Mouse (Mus musculus) retina, postnatal 1 day (tissue): Measurements from ENCODE around the gene Muc13.
A peak's percentile ranks its signal among the peaks of the same experiment; 100 is the strongest.

Source experiments
- DNase-seq: peaks from one replicate; pipeline ENCODE4 v3.0.0-alpha.2; 2012

Muc13 gene

DNA sequence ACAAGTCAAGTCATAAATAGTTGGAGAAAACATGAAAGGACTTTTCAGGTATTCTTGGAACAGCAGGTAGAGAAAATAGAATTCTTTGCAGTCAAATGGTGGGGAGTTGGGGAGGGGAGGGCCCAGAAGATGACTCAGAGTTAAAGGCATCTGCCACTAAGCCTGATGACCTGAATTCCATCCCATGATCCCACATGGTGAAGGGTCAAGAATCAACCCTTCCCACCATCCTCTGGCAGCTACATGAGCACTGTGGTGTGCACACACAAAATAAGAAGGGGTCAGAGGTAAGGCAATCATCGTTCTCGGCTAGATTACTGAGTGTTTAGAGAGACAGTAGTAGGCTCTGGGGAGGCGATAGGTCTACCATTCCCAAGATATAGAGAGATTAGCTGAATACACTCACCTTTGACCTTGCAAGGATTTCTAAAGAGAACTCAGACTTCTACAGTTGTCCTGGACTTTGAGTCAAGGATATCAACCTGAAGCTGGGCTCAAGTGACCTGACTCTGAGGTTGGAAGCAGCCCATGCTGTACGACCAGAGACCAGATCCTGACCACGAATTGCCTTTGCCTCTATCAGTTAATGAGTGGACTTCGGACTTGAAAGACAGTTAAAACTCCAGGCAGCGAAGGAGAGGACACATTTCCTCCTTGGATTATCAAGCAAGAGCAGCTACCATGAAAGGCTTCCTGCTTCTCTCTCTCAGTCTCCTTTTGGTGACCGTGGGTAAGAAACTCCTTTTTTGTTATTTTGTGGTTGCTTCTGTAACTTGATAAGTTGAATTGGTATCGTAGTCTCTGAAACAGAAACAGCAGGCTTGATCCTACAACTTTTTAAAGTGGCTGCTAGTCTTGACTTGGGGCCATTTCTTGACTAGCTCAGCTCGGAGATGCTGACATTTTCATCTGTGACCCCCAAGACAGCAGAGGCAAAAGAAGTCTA, at the start of gene Muc13:
Muc13 (plus strand) TSS at position 192 of the 946 bp plus-strand sequence.
- DNase-seq, result no peak

DNA sequence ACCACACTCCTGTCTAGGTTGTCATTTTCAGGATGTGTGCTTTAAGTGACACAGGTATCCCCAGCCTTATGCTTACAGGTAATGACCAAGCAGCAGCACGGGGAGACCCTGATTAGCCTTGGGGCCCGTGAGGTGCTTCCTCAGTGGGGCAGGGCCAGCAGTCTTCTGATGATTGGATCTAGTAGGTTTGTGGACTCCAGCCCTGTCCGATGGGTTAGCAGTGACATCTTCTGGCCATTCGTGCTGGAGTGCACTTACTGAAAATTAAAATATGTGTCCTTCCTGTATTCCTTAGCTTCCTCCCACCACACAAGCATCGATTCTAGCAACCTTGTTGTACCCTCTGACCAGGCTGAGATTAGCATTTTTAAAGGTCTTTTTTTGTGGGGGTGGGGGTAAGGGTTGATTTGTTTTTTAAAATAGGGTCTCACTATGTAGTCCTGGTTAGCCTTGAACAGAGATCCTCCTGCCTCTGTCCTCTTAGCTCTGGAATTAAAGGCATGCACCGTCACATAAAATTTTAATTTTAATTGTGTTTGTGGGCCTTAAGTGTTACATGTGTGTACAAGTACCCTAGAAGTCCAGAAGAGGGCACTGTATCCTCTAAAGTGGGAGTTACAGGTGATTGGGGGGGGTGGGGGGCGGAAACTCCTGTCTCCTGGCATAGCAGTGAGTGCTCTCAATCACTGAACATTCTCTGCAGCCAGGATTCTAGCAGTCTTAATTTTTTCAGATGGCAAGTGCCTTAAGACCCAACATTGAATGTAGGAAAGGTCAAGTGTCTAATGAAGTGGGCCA, 49.0 kb upstream of the Muc13 start:
- peak; percentile 67 for DNase-seq

DNA sequence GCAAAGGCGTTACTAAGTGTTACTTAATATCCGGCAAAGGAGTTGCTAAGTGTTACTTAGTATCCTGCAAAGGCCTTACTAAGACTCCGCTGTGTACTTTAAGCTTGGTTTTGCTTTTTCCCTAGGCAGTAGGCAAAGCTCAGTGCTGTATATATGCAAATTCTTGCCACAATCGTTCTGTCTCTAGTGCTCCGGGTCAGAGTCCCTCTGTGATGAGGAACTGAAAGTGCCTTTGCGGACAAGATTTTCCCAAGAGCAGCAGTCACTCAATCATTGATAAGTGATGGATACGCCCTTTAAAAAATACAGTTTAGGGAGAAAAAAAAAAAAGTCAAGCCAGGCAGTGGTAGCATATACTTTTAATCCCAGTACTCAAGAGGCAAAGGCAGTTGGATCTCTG, 48.4 kb upstream of the Muc13 start:
- DNase-seq, result no peak

DNA sequence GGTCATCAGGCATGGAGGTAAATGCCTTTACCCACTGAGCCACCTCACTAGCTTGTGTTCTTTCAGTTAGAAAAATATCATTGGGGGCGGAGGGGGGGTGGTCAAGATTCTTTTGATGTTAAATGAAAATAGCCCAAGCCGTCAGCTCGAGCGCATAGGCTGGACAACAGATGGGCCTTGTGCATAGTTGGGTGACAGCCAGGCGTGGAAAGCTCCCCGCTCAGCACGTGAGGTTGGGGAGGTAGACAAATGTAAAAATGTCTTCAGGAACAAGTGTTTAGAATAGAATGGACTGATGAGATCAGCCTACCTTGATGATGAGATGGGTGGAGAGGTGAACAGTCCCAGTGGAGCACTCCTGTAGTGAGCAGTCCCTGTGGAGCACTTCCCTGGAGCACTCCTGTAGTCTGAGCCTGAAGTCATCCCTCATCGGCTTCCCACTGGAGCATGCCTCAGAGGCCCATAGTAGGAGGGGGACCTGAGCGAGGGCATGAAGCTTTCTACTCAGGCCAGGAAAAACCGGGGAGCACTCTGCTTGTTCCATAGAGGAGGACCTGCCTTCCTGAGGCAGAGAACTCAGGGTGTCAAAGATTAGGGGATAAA, 47.7 kb upstream of the Muc13 start:
- DNase-seq, result no peak

DNA sequence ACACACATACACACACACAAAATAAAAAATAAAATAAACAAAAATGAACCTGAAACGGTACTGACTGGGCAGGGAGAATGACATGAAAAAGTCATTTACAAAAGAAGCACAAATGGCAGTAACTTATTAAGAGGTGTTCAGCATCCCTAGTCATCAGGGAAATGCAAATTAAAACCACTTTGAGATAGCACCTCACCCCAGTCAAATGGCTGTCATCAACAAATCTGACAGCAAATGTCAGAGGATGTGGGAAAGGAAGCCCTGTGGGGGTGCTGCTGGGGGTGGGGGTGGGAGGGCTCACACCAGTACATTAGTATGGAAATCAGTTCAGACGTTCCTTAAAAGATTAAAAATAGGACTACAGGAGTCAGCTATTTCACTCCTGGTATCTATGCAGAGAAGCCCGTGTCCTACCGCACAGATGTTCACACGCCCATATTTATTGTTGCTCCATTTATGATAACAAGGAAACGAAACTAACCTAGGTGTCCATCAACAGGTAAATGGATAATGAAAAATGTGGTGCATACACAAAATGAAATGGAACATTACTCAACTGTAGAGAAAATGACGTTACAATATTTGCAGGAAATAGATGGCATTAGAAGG, 46.4 kb upstream of the Muc13 start:
- DNase-seq, result no peak

DNA sequence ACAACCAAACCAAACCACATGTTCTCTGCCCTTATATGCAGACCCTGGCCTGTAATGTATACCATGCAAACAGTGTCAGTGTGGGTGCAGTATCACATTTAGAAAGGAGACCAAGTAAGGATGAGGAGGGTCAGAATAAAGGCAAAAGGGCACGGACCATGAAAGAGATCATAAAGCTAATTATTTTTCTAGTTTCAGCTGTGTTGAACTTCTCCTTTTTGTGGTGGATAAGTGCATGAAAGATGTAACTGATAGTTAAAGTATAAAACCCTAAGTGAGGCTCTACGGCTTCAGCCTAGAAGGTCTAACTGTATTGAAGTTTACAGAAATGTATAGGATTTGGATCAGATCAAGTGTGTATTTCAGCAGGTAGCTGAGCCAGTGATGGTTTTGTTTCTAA, 45.8 kb upstream of the Muc13 start:
- no peak for DNase-seq

DNA sequence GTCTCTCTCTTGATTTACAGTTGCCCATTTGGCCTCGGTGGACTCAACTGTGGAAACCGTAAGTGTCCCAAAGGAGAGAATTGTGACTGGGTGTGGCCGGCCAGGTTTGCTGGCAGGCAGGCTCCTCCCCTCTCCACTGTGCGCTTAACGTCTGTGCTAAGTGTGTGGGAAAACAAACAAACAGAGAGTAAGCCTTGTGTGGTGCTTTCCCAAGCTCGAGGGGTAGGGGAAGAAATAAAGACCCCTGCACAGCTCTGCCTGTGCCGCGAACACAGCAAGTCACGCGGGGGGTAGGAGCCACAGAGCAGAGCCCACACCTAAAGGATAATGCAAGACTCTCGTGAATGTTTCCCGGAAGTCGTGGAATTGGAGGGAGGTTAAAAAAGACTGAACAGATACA, 42.7 kb upstream of the Muc13 start:
- DNase-seq, result no peak

DNA sequence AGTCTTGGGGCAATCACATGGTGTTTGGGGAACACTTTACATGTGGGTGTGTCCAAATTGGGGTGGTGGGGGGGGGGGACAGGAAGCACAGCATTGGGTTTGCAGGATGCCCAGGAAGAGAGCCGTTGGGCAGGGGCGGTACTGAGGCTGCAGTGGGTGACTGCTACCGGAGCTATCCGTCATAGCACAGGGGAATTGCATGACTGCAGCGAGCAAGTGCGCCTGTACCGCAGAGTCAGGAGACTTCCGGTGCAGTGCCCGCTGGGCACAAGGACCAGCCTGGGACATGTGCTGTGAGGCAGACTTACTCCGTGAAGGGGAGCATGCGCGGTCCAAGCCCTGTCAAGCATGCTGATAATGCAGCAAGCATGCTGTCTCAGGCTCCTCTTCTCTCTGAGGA, 42.2 kb upstream of the Muc13 start:
- DNase-seq, result no peak

DNA sequence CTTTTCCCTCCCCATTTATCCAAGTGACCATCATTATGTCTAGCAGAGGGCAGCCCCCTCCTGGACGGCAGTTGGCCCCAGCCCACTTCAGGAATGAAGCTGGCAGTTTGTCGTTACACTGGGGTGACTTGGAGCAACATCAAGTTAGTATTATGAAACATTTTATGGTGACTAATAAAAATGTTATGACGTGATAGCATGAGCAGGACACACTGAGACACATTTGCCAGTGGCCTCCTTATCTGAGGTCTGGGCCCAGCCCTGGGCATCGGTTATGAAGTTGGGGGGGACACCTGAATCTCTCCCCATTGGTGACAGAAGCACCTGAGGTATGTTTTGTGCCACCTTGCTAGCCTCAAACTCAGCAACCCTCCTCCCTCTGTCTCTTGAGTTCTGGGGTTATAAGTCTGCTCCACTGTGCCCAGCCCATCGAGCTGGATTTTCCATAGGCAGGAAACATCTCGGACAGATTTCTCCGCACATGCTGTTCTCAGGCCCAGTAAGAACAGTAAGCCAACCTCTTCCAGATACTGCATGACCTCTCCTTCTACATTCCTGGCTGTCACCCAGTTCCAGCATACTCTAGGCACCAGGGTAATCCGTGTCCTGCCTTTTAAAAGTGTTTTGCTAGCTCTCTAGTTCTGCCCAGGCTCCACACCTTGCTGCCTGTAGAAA, 40.8 kb upstream of the Muc13 start:
- DNase-seq, result no peak

DNA sequence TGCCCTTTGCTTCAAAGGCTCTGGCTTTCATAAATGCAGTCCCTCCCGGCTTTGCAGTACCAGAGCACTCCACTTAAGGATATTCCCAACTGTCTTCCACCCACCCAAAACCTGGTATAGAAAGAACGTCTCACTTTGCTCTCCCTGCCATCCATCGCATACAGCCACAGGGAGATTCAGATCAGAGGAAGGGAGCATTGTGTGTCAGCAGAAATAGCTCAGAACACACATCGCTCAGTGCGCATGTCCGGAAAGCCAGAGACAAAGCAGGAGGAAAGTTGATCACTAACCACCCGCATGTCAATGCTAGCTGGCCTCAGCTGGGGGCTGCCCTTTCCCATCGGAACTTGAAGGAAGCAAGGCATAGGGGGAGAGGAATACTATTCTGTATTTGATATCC, 38.5 kb upstream of the Muc13 start:
- DNase-seq, result no peak

DNA sequence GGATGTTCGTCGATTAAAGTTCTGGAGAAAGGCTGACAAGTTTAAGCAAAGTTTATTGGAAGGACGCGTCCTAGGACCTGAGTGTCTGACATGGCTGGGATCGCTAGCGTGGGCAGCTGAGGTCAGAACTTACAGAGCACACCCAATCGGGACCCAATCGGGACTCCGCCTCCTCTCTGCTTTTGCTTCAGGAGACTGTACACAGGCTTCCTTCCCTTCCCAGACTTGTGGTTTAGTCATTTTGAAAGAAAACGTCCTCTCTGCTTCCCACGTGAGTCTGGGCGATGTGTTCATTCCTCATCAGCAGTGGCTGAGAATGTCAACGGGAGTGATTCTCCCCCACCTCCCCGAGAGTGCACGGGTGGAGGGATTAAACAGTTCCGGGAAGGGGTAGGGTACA, 37.9 kb upstream of the Muc13 start:
- no peak for DNase-seq

DNA sequence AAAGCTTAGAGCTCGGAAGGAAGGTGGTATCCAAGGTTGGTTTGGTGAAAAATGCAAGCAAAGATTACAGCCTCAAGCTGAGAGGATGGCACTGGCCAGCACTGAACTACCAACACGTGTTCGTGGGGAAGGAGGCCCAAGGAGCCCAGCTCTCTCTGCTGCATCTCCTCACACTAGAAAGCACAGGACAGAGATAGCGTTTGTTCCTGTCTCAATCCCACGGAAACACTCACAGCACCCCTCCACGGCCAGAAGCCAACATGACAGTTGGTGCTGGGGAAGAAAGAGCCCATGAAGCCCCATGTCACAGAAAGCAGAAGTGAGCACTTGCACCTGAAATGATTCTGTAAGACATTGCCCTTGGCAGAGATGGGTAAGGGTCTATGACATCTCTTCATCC, 37.4 kb upstream of the Muc13 start:
- DNase-seq, result no peak

DNA sequence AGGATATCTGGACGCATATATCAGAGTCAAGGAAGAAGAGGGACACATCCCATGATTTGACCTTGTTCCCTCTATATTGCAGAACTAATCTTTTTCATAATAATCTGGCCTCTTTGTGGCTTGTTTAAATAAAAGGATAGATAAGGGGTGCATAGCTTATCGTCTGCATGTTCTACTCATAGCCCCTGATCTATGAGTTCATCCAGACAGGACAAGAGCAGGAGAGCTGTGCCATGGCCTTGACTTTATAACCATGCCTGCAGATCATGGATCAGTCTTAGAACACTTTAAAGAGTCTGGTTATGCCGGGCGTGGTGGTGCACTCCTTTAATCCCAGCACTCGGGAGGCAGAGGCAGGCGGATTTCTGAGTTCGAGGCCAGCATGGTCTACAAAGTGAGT, 34.6 kb upstream of the Muc13 start:
- DNase-seq, result no peak

DNA sequence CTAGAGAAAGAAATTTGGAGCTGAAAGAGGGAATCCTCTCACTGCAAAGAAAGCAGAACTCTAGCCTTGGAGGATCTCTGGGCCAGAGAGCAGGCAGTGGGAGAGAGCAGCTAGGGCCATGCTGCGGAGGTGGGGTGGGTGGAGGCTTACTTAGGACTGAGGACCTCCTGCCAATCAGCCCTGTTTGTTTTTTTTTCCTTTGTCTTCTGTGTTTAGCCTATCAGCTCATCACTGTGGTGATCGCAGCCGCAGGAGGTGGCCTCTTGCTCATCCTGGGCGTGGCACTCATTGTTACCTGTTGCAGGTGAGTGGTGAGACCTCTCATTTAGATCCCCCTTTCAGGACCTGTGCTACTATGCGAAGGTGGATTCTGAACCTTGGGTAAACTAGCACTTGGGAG, 33.3 kb upstream of the Muc13 start:
- DNase-seq, result no peak

DNA sequence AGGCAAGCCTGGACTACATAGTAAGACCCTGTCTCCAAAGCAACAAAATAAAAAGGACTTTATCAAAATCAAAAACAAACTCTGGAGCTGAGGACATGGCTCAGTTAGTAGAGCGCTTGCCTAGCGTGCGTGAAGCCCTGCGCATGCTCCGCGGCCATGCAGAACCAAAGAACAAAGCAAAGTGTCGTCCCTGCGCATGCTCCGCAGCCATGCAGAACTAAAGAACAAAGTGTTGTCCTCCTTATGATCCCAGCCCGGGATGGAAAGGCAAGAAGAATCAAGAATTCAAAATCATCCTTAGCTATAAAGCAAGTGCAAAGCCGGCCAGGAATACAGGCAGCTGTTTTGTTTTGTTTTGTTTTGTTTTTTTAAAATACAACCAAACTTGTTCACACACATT, 32.8 kb upstream of the Muc13 start:
- peak; percentile 57 for DNase-seq

DNA sequence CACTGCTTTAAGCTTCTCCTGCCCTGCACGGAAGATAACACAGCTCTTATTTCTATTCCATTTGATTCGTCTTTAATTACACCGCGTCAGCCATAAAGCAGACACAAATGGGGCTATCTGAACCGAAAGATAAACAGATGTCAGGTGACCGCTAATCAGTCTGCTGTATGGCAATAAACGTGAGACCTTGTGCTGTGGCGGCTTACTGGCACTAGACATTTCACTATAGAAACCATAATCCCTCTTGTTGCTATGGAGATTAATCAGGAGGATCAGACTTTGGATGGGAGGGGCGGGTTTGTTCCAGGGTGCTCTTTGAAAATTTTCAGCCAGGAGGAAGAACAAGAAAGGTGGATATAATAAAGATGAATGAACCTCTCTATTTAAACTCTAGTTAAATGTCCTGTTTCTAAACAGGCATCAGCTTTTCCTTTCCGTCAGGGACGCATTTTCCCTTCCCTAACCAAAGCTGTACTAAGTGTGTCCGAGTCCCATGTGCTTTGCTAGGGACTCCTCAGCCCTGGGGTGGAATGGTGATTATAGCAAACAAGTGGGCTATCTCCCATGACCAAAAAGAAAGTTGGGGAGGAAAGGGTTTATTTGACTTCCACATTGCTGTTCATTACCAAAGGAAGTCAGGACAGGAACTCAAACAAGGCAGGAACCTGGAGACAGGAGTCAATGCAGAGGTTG, 29.2 kb upstream of the Muc13 start:
- peak; percentile 92 for DNase-seq

DNA sequence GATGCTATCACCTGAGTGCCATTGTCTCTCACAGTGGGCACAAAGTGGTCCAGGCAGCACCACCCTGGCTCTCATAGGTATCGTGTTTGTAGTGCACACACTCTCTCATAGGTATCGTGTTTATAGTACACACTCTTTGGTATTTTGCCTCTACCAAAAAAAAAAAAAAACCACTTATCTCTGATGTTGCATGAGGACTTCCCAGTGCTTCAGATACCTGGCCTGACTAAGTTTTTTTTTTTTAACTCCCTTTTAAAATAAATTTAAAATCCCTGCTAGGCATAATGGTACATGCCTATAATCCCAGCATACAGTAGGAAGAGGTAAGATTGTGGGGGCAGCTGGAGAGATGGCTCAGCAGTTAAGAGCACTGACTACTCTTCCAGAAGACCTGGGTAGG, 28.4 kb upstream of the Muc13 start:
- DNase-seq, result no peak

DNA sequence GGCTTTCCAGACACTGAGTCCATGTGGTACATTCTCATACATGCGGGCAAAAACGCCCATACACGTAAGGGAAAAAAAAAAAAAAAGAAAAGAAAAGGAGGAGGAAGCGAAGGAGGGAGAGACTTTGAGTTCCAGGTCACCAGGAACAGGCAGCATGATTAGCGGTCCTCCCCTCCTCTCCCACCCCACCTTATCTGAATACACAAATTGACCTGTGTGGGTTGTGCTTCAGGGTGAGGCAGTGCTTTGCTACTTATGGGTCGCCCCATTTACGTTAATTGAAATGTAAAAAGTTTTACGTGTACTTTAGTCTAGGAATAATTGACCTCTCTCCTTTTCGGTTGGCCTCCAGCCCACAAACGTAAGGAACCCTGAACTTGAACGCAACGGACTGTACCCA, 27.5 kb upstream of the Muc13 start:
- DNase-seq, result no peak

DNA sequence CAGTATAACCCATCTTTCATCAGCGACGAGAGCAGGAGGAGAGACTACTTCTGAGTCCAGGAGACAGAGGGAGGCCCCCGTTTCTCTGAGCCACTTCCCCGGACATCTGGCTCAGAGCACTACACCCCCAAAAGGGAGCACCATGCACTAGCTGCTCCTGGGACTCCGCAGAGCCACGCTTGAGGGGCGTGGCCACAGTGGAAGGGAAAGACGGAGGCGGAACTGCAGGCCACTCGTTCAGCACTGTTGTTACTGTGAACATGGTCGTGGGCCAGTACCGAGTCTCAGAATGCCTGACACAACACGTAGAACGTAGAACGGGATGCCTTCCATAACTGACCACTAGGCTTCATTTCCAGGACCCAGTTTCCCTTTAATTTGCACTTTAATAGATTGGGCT, 27.1 kb upstream of the Muc13 start:
- DNase-seq, result no peak

DNA sequence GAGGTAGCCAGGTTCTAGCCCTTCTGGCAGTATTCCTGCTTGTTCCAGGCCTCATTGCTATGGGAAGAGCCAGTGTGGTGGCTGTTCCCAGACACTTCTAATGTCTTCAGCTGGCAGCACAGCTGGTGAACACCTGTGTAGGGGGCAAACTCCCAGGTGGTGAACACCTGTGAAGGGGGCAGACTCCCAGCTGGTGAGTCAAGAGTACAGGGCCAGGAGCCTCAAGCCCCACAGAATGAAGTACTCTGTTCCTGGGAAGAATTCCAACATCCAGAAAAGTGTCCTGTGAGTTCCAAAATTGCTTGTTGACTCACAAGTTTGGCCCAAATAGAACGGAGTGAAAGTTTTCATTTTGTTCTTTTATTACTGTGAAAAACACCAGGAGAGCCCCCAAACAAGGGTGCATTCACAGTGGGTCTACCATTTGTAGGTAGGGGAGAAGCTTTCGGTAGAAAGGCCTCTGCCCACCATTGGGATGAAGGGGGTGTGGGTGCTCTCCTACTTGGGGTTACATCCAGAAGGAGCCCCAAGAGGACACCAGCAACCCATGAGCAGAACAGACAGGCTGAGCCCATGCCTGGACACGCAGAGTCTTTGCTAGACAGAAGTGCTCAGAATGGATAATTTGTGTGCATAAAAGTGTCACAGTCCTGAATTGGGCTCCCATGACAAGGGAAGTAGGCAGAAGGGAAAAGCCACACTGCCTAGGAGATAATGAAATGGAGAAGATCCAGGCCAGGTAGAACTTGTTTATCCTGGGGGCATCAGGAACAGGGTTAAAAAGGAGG, 25.2 kb upstream of the Muc13 start:
- no peak for DNase-seq

DNA sequence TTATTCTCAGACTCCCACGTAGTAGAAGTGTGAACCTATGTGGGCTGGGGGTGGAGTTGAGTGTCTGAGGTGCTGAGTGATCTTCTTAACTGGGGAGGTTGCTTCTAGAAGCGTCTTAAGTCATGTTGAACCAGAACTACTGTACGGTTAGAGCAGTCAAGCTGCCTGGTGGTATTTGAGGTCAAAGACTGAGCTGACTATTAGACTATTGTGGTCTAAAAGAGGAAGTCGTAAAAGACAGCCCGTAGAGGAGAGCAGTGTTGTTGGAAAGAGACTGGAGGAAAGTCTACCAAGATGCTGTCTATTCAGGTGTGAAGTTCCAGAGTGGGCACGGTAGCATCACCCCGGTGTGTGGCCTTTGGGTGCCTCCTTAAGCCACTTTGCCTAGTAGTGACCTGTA, 24.0 kb upstream of the Muc13 start:
- no peak for DNase-seq
